Mouse (Mus musculus) G1E (cell line): ENCODE results near the gene Mex3a. TPM values are rescaled to one million over a fixed set of nuclear protein-coding genes. Genes with fewer than 3 reads are reported as not detected.

Experiments
- ATAC-seq: 2 replicates; pipeline ENCODE4 v1.8.0; 2016; ENCODE audit warnings: mild to moderate bottlenecking; ENCODE audit not compliant: insufficient number of reproducible peaks, poor library complexity, low FRiP score, severe bottlenecking; ENCODE audit errors: extremely low read depth
- DNase-seq: peaks from one replicate; pipeline ENCODE4 v3.0.0; 2012; ENCODE audit warnings: low spot score
- H3K27me3 ChIP-seq: 2 replicates; pipeline ENCODE4 v1.6.1; 2012; ENCODE audit warnings: mild to moderate bottlenecking, low read length, inconsistent platforms; ENCODE audit not compliant: insufficient read depth
- H3K36me3 ChIP-seq: replicated peaks from 2 replicates; pipeline ENCODE3; 2012; ENCODE audit warnings: mild to moderate bottlenecking, inconsistent platforms
- H3K4me1 ChIP-seq: 2 replicates; pipeline ENCODE4 v1.6.1; 2012; ENCODE audit warnings: low read depth, low read length, inconsistent platforms, mixed read lengths; ENCODE audit not compliant: insufficient read depth
- H3K4me3 ChIP-seq: 2 replicates; pipeline ENCODE4 v1.5.1; 2012; ENCODE audit warnings: low read depth, mild to moderate bottlenecking, inconsistent platforms, low read length, moderate library complexity, mixed read lengths
- H3K9me3 ChIP-seq: replicated peaks from 2 replicates; pipeline ENCODE4 v1.6.1; 2012; ENCODE audit warnings: inconsistent platforms
- CTCF ChIP-seq: IDR thresholded peaks from 2 replicates; pipeline ENCODE4 v1.5.1; 2012; ENCODE audit warnings: low read depth, low read length, inconsistent platforms, mixed read lengths
- GATA1 ChIP-seq: IDR thresholded peaks from 2 replicates; pipeline ENCODE4 v1.6.1; 2012; ENCODE audit warnings: borderline replicate concordance, low read length, inconsistent platforms, mixed read lengths
- GATA2 ChIP-seq: IDR thresholded peaks from 2 replicates; pipeline ENCODE4 v1.6.1; 2012; ENCODE audit warnings: low read depth, low read length, inconsistent platforms, borderline replicate concordance
- POLR2AphosphoS5 ChIP-seq: IDR thresholded peaks from 2 replicates; pipeline ENCODE4 v1.6.1; 2012; ENCODE audit warnings: low read depth, low read length, inconsistent platforms; ENCODE audit not compliant: insufficient replicate concordance
- TAL1 ChIP-seq: conservative IDR thresholded peaks from 2 replicates; pipeline ENCODE4 v1.6.1; 2012; ENCODE audit warnings: low read depth, low read length, inconsistent platforms, mixed read lengths
- polyA plus RNA-seq: library from polyadenylated mRNA; stranded (reverse); fragments of >175 nt; gene quantifications from 2 replicates; pipeline ENCODE4 v1.2.3, GENCODE M21; 2012
- total RNA-seq, 2 experiments: library from RNA; stranded (forward) in 1 of 2; stranded (reverse) in 1 of 2; fragments of 200-1000 nt in 1 of 2; fragments of >200 nt in 1 of 2; fragmentation: Nextera tagmentation in 1 of 2; gene quantifications; 2 replicates each; pipeline ENCODE4 v1.2.3; 2014 to 2017

Mex3a gene
- total and polyA plus RNA-seq, 3 experiments = 2.0 to 9.6 (median 6.2) TPM

- Histone ChIP-seq H3K27me3 (no peaks in the 10 kb centered on the region; the same call in 1 of the 2 replicates), H3K4me3 (peak overlapping the region; percentile 4; the same call in 1 of the 2 replicates), H3K36me3 (peaks cover 61% of the 10 kb centered on the region), H3K4me1 (peaks cover 57% of the 10 kb centered on the region), H3K9me3 (no peaks in the 10 kb centered on the region)
- no peak for ATAC-seq
- TF ChIP-seq CTCF (no peak), POLR2AphosphoS5 (no peak), GATA2 (no peak), GATA1 (no peak), TAL1 (no peak)
- DNase-seq = no peak
Measured at GRCm38 (mm10) chr3:88544955-88545591, 12.9 kb downstream of the Mex3a start.

DNA sequence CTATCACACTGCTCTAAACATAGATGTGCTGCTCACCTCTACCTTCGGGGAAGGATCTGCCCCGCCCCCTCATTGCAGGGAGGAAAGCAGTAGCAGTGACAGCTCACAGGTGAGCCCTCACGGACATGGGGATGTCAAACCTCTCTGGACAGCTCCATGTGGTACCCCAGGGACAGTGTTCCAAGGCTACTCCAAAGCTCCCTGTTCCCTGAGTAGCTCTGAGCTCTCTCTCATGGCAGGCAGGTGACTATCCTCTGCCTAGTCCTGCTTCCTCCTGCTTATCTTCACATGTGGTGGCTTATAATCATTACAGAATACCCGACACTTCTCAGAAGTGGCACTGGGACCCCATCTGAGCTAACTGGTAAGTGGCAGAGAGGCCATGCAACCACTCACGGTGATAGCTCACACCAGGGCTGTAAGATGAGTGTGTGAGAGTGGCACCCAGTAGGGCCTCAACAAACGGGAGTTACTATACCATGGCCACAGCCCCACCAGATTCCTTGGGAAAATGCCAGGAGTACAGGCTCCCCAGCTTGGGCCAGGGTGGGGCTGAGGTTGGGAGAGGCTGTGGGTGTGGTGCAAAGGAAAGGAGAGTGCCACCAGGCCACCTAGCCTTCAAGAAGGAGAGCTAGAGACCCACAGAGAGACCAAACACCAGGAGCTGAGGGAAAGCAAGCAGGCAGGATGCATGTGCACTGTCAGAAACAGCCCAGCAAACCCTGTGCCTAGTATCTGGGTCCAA, 14.7 kb downstream of the Mex3a start:
- ATAC-seq (no peak), DNase-seq (no peak)
- TF ChIP-seq GATA2 = no peak
- H3K4me1 ChIP-seq = peaks cover 63% of the 10 kb centered on the region
- H3K4me3 ChIP-seq = no peak overlapping the region
- H3K36me3 ChIP-seq = peaks cover 65% of the 10 kb centered on the region
- H3K9me3 ChIP-seq = no peaks in the 10 kb centered on the region
- H3K27me3 ChIP-seq = no peaks in the 10 kb centered on the region; the same call in 1 of the 2 replicates

GRCm38 (mm10) chr3:88548180-88548917, 16.2 kb downstream of the Mex3a start, which contains the start of gene Rab25:
Gene Rab25 (minus strand): TSS chr3:88548300.
- ATAC-seq (no peak), DNase-seq (no peak)
- TF ChIP-seq GATA2 (no peak), GATA1 (no peak), TAL1 (no peak), POLR2AphosphoS5 (no peak), CTCF (no peak)
- Histone ChIP-seq H3K9me3 (no peaks in the 10 kb centered on the region), H3K4me3 (no peak within 1 kb of the TSS), H3K36me3 (peaks cover 56% of the 10 kb centered on the region), H3K4me1 (peaks cover 63% of the 10 kb centered on the region), H3K27me3 (no peaks in the 10 kb centered on the region; the same call in 1 of the 2 replicates)

DNA sequence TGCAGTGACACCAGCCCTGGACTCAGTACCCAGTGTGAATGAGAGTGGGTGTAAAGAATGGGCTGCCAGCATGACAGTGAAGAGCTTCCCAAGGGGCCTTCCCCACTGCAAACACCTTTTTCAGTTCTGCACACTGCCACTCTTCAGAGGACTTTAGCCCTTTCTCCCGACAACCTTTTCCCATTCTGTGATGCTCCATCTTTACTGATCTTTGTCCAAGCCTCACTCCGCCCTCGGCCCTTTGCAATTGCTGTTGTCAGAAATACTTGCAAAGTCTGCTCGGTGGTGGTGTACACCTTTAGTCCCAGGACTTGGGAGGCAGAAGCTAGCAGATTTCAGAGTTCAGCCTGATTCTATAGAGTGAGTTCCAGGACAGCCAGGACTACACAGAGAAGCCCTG, 19.4 kb downstream of the Mex3a start:
- DNase-seq (no peak), ATAC-seq (no peak)
- Histone ChIP-seq H3K4me1 (peaks cover 62% of the 10 kb centered on the region), H3K27me3 (no peaks in the 10 kb centered on the region), H3K9me3 (no peaks in the 10 kb centered on the region), H3K4me3 (no peak overlapping the region; the same call in 1 of the 2 replicates), H3K36me3 (peaks cover 62% of the 10 kb centered on the region)
- TF ChIP-seq POLR2AphosphoS5 (no peak), CTCF (no peak), GATA2 (no peak), GATA1 (no peak), TAL1 (no peak)

- ATAC-seq (no peak), DNase-seq (no peak)
- Histone ChIP-seq H3K36me3 (peaks cover 62% of the 10 kb centered on the region), H3K27me3 (no peaks in the 10 kb centered on the region), H3K4me3 (peak overlapping the region; percentile 95), H3K4me1 (peaks cover 62% of the 10 kb centered on the region), H3K9me3 (no peaks in the 10 kb centered on the region)
- TF ChIP-seq CTCF (no peak), TAL1 (no peak), POLR2AphosphoS5 (no peak), GATA2 (no peak), GATA1 (no peak)
Measured at GRCm38 (mm10) chr3:88552082-88552645, 20.0 kb downstream of the Mex3a start.
